Mouse (Mus musculus): ENCODE measurements around the gene Myo19. TPM values are rescaled to one million over a fixed set of nuclear protein-coding genes. Genes with fewer than 3 reads are reported as not detected.
"Not testable (repeated sequence)": the region's sequence is repeated elsewhere in the genome, so short reads cannot be mapped to it uniquely, and the experiment has no call there.

The Myo19 gene
- polyA plus RNA-seq, 1 experiment = 5.3 TPM

DNA sequence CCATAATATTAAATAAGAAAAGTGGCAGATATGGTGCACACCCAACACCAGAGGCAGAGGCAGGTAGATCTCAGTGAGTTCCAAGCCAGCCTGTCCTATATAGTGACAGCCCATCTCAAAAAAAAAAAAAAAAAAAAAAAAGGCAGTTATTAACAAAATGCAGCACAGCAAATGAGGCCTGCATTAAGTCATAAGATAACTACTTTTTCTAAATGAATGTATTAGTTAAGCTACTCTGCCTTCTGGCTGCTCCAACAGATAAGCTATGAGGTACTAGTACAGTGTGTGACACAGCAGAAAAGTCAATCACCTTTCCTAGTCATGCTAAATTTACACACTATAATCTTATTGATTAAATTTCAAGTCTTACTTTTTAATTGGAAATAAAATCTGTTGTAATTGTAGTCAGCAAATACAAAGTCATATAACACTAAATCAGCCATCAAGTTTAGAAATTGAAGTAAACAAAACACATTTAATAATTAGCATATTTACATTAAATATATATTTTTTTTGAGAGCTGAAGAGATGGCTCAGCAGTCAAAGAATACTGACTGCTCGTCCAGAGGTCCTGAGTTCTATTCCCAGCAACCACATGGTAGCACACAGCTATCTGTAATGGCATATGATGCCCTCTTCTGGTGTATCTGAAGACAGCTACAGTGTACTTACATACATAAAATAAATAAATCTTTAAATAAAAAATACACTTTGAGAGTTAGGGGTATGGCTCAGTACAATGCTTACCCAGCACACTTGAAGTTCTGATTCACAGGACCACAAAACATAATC, 6.7 kb upstream of the Myo19 start:
- DNase-seq (ENCODE audit: low read depth in 1 of 2, low spot score in 2 of 2) = no peak
- no peak for TF ChIP-seq CTCF (IDR thresholded peaks at IDR 0.05; ENCODE audit: extremely low read depth, insufficient read depth, insufficient read length, insufficient replicate concordance)
- no peak for TF ChIP-seq POLR2A (IDR thresholded peaks at IDR 0.05; ENCODE audit: low read depth, low read length)
- Histone ChIP-seq H3K27me3 (ENCODE audit: control insufficient read depth, insufficient read depth, low read length) (no peaks in the 10 kb centered on the region), H3K4me3 (ENCODE audit: extremely low read depth, insufficient read depth, insufficient read length) (no peak overlapping the region), H3K36me3 (ENCODE audit: control insufficient read depth, insufficient read depth, low read length) (peaks cover 2% of the 10 kb centered on the region), H3K4me1 (ENCODE audit: control insufficient read depth, insufficient read depth, insufficient read length) (0 out of 2 replicates have a peak, but pooled peaks cover 1% of the 10 kb centered on the region), H3K27ac (ENCODE audit: insufficient read depth, low read length) (no peak overlapping the region)
- WGBS = 74% methylated on average over 1 of the region's 1 CpGs

DNA sequence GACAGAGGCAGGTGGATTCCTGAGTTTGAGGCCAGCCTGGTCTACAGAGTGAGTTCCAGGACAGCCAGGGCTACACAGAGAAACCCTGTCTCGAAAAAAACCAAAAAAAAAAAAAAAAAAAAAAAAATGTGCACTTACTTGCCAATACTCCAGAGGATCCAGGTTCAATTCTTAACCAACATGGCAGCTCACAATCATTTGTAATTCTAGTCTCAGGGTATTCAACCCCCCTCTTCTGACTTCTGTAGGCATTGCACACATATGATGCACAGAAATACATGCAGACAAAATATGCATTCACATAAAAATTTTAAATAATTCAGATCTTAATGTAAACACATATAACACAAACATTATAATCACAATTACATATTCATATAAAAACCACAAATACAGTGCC, 3.9 kb upstream of the Myo19 start:
- not testable (repeated sequence) for H3K27me3 ChIP-seq (ENCODE audit: control insufficient read depth, insufficient read depth, low read length); DNase-seq (ENCODE audit: low read depth in 1 of 2, low spot score in 2 of 2); H3K4me3 ChIP-seq (ENCODE audit: extremely low read depth, insufficient read depth, insufficient read length); H3K36me3 ChIP-seq (ENCODE audit: control insufficient read depth, insufficient read depth, low read length); H3K4me1 ChIP-seq (ENCODE audit: control insufficient read depth, insufficient read depth, insufficient read length); H3K27ac ChIP-seq (ENCODE audit: insufficient read depth, low read length)
- 44% methylated on average over 1 of the region's 1 CpGs for WGBS

DNA sequence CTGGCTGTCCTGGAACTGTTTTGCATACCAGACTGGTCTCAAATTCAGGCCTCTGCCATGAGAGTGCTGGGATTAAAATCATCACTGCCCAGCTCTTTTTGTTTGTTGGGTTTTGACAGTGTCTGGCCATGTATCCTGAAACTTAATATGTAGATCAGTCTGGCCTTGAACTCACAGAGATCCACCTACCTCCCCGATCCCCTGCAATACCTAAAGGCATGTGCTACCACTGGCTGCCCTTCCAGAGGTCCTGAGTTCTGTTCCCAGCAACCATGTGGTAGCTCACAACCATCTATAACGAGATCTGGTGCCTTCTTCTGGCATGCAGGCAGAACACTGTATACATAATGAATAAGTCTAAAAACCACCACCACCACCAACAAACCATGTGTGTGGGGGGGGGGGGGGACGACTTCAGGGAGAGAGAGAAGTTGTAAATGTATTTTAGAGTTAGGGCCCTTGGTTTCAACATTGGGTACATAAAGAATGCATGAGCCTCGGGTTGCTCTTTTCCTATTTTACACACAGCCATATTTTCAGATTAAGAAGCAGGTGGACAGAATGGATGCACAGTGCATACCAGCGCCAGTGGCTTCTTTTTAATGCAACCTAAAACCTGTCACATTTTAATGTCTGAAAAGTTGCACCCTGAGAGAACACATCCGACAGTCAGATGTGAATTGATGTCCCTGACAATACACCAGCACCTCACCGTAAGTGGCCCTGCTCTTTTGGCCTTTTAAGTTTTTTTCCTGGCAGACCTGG, 759 bp upstream of the Myo19 start:
- H3K27me3 ChIP-seq (ENCODE audit: control insufficient read depth, insufficient read depth, low read length) = no peaks in the 10 kb centered on the region
- DNase-seq (ENCODE audit: low read depth in 1 of 2, low spot score in 2 of 2) = peak in 1 of 2 experiments; percentile 8
- H3K36me3 ChIP-seq (ENCODE audit: control insufficient read depth, insufficient read depth, low read length) = peaks cover 2% of the 10 kb centered on the region
- WGBS = 9% methylated on average over 7 of the region's 7 CpGs
- peak overlapping the region; percentile 83 for H3K4me3 ChIP-seq (ENCODE audit: extremely low read depth, insufficient read depth, insufficient read length)
- TF ChIP-seq CTCF (IDR thresholded peaks at IDR 0.05; ENCODE audit: extremely low read depth, insufficient read depth, insufficient read length, insufficient replicate concordance) = no peak
- TF ChIP-seq POLR2A (IDR thresholded peaks at IDR 0.05; ENCODE audit: low read depth, low read length) = no peak
- peaks cover 5% of the 10 kb centered on the region; the same call in 1 of the 2 replicates for H3K4me1 ChIP-seq (ENCODE audit: control insufficient read depth, insufficient read depth, insufficient read length)
- H3K27ac ChIP-seq (ENCODE audit: insufficient read depth, low read length) = peak overlapping the region; percentile 74

DNA sequence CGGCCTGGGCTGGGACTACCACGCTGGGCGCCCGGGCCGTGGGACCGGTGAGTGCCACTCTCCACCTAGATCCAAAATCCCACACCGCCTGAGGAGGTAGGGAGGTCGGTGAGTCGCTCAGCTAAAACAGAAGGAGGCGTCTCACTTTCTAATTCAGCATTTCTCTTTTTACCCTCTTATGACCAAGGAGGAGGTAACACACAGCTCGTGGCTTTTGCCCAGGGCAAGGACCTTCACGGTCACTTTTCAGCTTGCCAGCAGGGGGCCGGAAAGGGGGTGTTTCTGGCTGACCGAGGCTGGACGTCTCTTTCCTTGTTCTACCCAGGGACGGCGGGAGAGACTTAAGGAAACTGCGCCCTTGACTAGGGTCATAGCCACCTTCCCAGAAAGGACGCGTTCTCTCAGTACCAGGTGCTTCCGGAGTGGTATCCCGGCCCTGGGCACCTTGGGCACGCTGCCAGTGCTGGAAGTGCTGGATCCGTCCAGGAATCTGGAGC, 565 bp downstream of the Myo19 start:
- peaks cover 2% of the 10 kb centered on the region for H3K36me3 ChIP-seq (ENCODE audit: control insufficient read depth, insufficient read depth, low read length)
- peaks cover 5% of the 10 kb centered on the region; the same call in 1 of the 2 replicates for H3K4me1 ChIP-seq (ENCODE audit: control insufficient read depth, insufficient read depth, insufficient read length)
- H3K4me3 ChIP-seq (ENCODE audit: extremely low read depth, insufficient read depth, insufficient read length) = peak overlapping the region; percentile 83
- no peak overlapping the region for H3K27ac ChIP-seq (ENCODE audit: insufficient read depth, low read length)
- peak; percentile 4 to 23 for DNase-seq (ENCODE audit: low read depth in 1 of 2, low spot score in 2 of 2)
- under 1% methylated on average over 24 of the region's 24 CpGs for WGBS
- H3K27me3 ChIP-seq (ENCODE audit: control insufficient read depth, insufficient read depth, low read length) = no peaks in the 10 kb centered on the region
- TF ChIP-seq CTCF (IDR thresholded peaks at IDR 0.05; ENCODE audit: extremely low read depth, insufficient read depth, insufficient read length, insufficient replicate concordance) (peak; percentile 21; the same call in 1 of the 2 replicates), POLR2A (IDR thresholded peaks at IDR 0.05; ENCODE audit: low read depth, low read length) (no peak)

DNA sequence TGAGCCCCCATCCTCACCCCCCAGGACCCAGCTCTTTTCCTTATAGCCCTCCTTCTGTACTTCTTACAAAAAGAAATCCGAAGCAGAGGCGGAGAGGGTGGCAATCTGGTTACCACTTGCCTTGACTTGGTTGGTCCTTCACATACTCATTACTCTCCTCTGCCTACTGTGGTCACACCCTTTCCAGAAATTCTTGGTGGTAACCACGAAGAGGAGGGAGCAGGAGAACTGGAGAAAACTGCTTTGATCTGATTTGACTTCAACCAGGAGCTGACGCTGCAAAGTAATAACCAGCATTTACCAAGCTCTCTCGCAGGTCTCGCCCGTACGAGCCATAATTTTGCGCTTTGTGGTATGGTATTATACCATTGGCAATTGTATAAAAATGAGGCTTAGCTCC, 1.0 kb downstream of the Myo19 start:
- Histone ChIP-seq H3K36me3 (ENCODE audit: control insufficient read depth, insufficient read depth, low read length) (peaks cover 2% of the 10 kb centered on the region), H3K4me3 (ENCODE audit: extremely low read depth, insufficient read depth, insufficient read length) (peak overlapping the region; percentile 83; the same call in 1 of the 2 replicates), H3K27ac (ENCODE audit: insufficient read depth, low read length) (no peak overlapping the region), H3K4me1 (ENCODE audit: control insufficient read depth, insufficient read depth, insufficient read length) (peaks cover 5% of the 10 kb centered on the region; the same call in 1 of the 2 replicates), H3K27me3 (ENCODE audit: control insufficient read depth, insufficient read depth, low read length) (no peaks in the 10 kb centered on the region)
- no peak for DNase-seq (ENCODE audit: low read depth in 1 of 2, low spot score in 2 of 2)
- 66% methylated on average over 9 of the region's 9 CpGs for WGBS
- no peak for TF ChIP-seq CTCF (IDR thresholded peaks at IDR 0.05; ENCODE audit: extremely low read depth, insufficient read depth, insufficient read length, insufficient replicate concordance)
- TF ChIP-seq POLR2A (IDR thresholded peaks at IDR 0.05; ENCODE audit: low read depth, low read length) = no peak

DNA sequence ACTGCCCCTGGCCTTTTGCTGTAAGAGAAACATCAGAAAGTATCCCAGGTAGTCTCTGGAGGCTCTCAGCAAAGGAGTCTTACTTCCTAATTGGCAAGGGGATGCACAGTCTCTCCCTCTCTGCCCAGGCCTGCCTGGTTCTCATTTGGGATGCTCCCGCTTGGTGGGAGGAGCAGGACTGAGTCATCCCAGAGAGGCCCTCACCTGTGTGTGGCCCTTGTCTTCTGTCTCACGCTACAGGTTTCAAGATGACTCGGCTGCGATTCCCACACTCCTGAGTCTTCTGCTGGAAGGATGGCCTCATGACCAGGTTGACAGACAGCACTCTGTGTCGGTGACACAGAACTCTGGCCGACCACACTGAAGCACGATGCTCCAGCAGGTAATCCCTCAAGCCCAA, 2.4 kb downstream of the Myo19 start:
- peaks cover 5% of the 10 kb centered on the region; the same call in 1 of the 2 replicates for H3K4me1 ChIP-seq (ENCODE audit: control insufficient read depth, insufficient read depth, insufficient read length)
- no peak for DNase-seq (ENCODE audit: low read depth in 1 of 2, low spot score in 2 of 2)

More for the DNA sequence above, 2.4 kb downstream of the Myo19 start:
- Histone ChIP-seq H3K36me3 (ENCODE audit: control insufficient read depth, insufficient read depth, low read length) (peaks cover 2% of the 10 kb centered on the region), H3K27ac (ENCODE audit: insufficient read depth, low read length) (no peak overlapping the region), H3K4me3 (ENCODE audit: extremely low read depth, insufficient read depth, insufficient read length) (no peak overlapping the region), H3K27me3 (ENCODE audit: control insufficient read depth, insufficient read depth, low read length) (no peaks in the 10 kb centered on the region)
- whole genome bisulfite sequencing = 94% methylated on average over 7 of the region's 7 CpGs
- no peak for TF ChIP-seq POLR2A (IDR thresholded peaks at IDR 0.05; ENCODE audit: low read depth, low read length)
- no peak for TF ChIP-seq CTCF (IDR thresholded peaks at IDR 0.05; ENCODE audit: extremely low read depth, insufficient read depth, insufficient read length, insufficient replicate concordance)
